Mouse (Mus musculus) left cerebral cortex, adult 2 months (tissue): ENCODE data around the gene Ube2g2. TPM values are rescaled to one million over a fixed set of nuclear protein-coding genes. Genes with fewer than 3 reads are reported as not detected.

Experiments used
- DNase-seq, 2 experiments: peaks; one replicate each; pipeline ENCODE4 v3.0.0; 2021 to 2022; ENCODE audit warnings: low spot score in 2 of 2, mixed read lengths in 1 of 2; ENCODE audit errors: extremely low spot score in 1 of 2
- H3K27ac ChIP-seq: fragments of 200-600 bp; 2 replicates; pipeline ENCODE4 v1.8.1; 2022
- H3K4me3 ChIP-seq: fragments of 200-600 bp; 2 replicates; pipeline ENCODE4 v1.8.1; 2022
- CTCF ChIP-seq: fragments of 200-600 bp; IDR thresholded peaks from 2 replicates; pipeline ENCODE4 v1.8.1; 2022; ENCODE audit warnings: antibody characterized with exemption, mild to moderate bottlenecking, moderate library complexity
- intact Hi-C: fragments of 180-260 bp; cut with DNase I; formaldehyde crosslinking; loops from one replicate; pipeline ENCODE4 v1.15.1; 2025
- total RNA-seq, 2 experiments: library from RNA; stranded (reverse); gene quantifications; 2 replicates each; pipeline ENCODE4 v1.2.3; 2021

The Ube2g2 gene
- total RNA-seq, 2 experiments from 2014 or later, result 47.4 to 48.0 TPM

- Histone ChIP-seq H3K27ac (no peak overlapping the region), H3K4me3 (no peak overlapping the region)
- peak; percentile 2; the same call in 1 of the 2 replicates for TF ChIP-seq CTCF
- intact Hi-C loops, result no loop called here
- no peak for DNase-seq
Measured at GRCm38 (mm10) chr10:77652046-77652445, 30.0 kb downstream of the Ube2g2 start.

DNA sequence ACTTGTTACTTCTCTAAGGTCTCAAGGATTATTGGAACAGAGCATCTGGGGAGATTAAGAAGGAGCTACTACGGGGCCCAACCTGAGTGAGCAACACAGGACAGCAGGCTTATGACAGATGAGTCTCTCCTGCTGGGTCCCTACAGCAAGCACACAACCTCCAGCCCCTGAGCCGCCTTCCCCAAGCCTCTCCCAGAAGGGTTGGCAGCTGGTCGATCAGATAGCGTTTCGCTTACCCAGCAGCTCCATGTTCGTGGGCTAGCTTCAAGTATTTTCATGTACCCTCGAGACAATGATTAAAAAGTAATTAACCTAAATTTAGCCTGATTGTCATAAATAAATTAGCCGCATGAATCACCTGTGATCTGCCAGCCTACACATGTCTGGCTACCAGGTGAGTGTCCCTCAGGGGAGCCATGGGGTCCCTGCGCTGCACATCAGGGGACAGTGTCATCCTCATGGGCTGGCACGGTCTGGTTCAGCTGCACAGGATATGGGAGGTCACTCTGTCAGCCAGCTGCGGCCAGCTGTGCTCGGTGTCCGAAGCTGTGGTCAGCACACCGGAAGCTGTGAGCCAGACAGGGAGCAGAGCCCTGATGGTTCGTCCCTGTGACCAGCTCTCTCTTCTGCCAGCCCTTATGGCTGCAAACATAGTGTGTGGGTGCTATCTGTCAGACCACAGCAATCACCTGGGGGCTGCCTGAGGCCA is 36.4 kb downstream of the Ube2g2 start:
- TF ChIP-seq CTCF, result no peak
- Histone ChIP-seq H3K27ac (no peak overlapping the region), H3K4me3 (no peak overlapping the region)
- DNase-seq, result no peak
- intact Hi-C loops, result no loop called here

- DNase-seq, result no peak
- Histone ChIP-seq H3K4me3 (no peak overlapping the region), H3K27ac (no peak overlapping the region)
- no peak for TF ChIP-seq CTCF
- intact Hi-C loops, result no loop called here
Measured at GRCm38 (mm10) chr10:77663949-77664665, 42.0 kb downstream of the Ube2g2 start.

- TF ChIP-seq CTCF, result no peak
- no peak overlapping the region for H3K27ac ChIP-seq
- no peak for DNase-seq
- intact Hi-C loops, result no loop called here
- H3K4me3 ChIP-seq, result no peak overlapping the region
Measured at GRCm38 (mm10) chr10:77666342-77666741, 44.3 kb downstream of the Ube2g2 start.

GRCm38 (mm10) chr10:77667402-77667801 is 45.3 kb downstream of the Ube2g2 start:
- intact Hi-C loops, result no loop called here
- Histone ChIP-seq H3K27ac (no peak overlapping the region), H3K4me3 (no peak overlapping the region)
- TF ChIP-seq CTCF, result no peak
- DNase-seq, result no peak

DNA sequence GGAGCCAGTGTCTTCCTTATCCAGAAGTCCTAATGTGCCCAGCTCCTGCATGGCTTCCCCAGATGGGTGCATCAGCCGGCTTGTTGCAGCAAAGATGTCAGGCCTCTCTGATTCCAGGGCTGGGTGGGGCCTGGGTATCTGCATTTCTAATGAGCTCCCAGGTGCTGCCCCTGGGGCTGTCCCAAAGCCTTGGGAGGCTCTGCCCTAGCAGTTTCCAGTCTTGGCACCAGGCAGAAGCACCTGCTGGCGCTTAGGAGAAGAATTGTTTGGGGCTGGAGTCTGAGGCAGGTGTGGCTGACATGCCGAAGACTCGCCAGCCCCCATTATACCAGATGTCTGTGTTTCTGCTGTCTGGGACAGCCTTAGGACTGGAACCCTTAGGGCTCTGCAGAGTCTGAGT is 48.6 kb downstream of the Ube2g2 start:
- TF ChIP-seq CTCF, result no peak
- no peak overlapping the region for H3K4me3 ChIP-seq
- no peak for DNase-seq
- no peak overlapping the region for H3K27ac ChIP-seq
- intact Hi-C loops, result no loop called here

GRCm38 (mm10) chr10:77671519-77671918 is 49.4 kb downstream of the Ube2g2 start:
- no peak for TF ChIP-seq CTCF
- H3K4me3 ChIP-seq, result no peak overlapping the region
- no peak overlapping the region for H3K27ac ChIP-seq
- intact Hi-C loops, result no loop called here
- DNase-seq, result no peak

DNA sequence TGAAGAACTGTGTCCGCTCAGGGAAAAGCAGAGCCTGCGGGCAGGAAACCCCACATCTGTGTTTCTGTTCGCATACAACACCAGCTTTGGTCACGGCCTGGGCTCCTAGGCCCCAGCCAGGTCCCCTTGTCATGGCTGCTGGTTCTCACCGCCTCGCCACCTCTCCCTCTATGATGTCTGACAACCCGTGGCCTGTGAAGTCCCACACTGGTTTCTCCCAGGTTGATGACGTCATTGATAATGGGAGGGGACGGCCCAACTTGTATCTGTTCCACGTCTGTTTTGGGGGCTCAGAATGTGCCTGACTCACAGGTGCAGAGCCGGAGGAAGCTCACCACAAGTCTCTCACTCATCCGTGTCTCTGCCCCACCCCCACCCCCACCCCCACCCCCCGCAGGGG is 51.7 kb downstream of the Ube2g2 start:
- intact Hi-C loops, result no loop called here
- Histone ChIP-seq H3K4me3 (no peak overlapping the region), H3K27ac (no peak overlapping the region)
- TF ChIP-seq CTCF, result no peak
- no peak for DNase-seq

DNA sequence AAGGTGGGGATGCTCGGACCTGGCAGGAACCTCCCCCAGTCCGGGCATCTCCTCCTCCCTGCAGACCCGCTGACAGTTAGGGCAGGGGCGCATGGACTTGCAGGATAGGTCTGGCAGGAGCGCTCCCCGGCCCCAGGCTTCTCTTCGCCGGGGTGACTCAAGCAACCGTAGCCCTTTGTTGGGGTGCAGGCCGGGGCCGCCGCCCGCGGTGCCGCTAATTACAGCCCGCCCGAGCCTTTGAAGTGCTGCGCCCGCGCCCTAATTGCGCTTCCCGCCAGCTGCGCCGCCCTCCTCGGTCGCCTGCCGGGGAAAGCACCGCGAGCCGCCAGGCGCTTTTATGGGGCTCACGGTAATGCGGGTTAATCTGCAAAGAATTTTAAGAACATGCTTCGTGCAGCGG is 55.5 kb downstream of the Ube2g2 start:
- H3K4me3 ChIP-seq, result no peak overlapping the region
- no peak for DNase-seq
- intact Hi-C loops, result no loop called here
- no peak for TF ChIP-seq CTCF
- H3K27ac ChIP-seq, result no peak overlapping the region

- no peak overlapping the region for H3K27ac ChIP-seq
- H3K4me3 ChIP-seq, result no peak overlapping the region
- intact Hi-C loops, result no loop called here
- no peak for DNase-seq
- no peak for TF ChIP-seq CTCF
Measured at GRCm38 (mm10) chr10:77682994-77683393, 60.9 kb downstream of the Ube2g2 start.

DNA sequence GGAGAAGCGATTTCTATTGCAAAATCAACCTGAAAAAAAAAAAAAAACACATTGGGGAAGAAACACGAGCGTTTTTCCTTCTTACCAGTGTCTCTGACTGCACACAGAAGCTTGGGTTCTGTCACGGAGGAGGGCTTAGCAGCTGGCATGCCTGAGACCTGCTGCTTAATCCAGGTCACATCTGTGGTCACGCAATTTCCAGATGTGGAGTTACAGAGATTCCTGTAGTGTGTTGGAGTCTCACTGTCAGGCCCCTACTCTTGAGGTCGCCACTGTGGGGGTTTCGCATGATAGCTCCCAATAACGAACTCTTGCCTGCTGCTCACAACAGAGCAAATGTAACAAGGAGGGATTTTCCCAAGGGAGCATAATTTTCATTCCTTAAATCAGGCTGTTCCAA is 62.1 kb downstream of the Ube2g2 start:
- intact Hi-C loops, result no loop called here
- H3K4me3 ChIP-seq, result no peak overlapping the region
- DNase-seq, result no peak
- TF ChIP-seq CTCF, result no peak
- H3K27ac ChIP-seq, result no peak overlapping the region

DNA sequence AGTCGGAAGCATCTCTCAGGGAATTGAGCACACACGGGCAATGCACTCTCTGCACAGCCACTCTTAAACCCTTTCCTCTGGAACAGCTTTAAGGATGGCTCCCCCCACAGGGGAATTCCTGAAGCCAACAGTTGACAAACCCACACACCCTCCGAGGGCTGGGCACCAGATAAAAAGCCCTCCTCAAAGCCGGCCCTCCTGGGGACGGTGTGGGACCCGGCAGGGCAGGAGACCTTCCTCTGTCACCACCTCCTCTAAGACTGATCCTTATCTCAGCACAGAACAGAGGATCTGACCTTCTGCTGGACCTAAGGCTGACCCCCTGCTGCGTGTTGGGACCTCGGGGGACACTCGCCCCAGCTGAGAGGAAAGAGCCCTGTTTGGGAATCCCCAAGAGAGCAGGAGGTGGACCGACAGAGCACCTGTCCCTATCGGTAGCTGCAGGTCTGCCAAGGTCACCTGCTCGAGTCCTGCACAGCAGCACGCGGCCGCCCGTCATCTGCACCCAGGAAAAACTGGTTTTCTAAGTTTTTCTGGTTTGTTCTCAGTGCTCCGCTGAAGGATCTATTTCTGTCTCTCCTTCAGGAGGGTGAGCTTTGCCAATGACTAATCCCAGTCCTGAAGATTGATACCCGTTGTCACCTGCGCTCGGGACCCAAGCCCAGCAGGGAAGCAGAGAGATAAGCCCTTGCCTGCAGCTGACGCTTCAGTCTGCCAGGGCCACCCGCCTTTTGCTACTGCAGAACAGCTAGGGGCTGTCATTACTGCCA is 64.0 kb downstream of the Ube2g2 start, which contains the start of gene Tspear:
Gene Tspear (plus strand): TSS at position 675 of the 770 bp plus-strand sequence.
- intact Hi-C loops, result no loop called here
- Histone ChIP-seq H3K27ac (no peak within 1 kb of the TSS), H3K4me3 (no peak within 1 kb of the TSS)
- no peak for DNase-seq
- no peak; the same call in 1 of the 2 replicates for TF ChIP-seq CTCF
